Mouse (Mus musculus) lung, embryonic 14.5 days (tissue): Measurements from ENCODE around the gene Tfap2a. TPM values are rescaled to one million over a fixed set of nuclear protein-coding genes. Genes with fewer than 3 reads are reported as not detected.

Source experiments
- ATAC-seq: fragments of 200-750 bp; cut with Nextera tagmentation; 2 replicates; pipeline ENCODE4 v1.8.0; 2017; ENCODE audit warnings: mild to moderate bottlenecking, moderate TSS enrichment, moderate library complexity; ENCODE audit not compliant: insufficient read depth
- DNase-seq: peaks from one replicate; pipeline ENCODE4 v3.0.0-alpha.2; 2015
- H3K27ac ChIP-seq: fragments of 300-500 bp; sonication (generic); 2 replicates; pipeline ENCODE4 v1.5.1; 2014; ENCODE audit warnings: low read depth, mild to moderate bottlenecking, moderate library complexity
- H3K27me3 ChIP-seq: fragments of 300-500 bp; sonication (generic); 2 replicates; pipeline ENCODE4 v1.6.1; 2014; ENCODE audit warnings: low read length, control low read depth; ENCODE audit not compliant: insufficient read depth
- H3K36me3 ChIP-seq: fragments of 300-500 bp; sonication (generic); 2 replicates; pipeline ENCODE4 v1.6.1; 2014; ENCODE audit warnings: control low read depth; ENCODE audit not compliant: insufficient read depth
- H3K4me1 ChIP-seq: fragments of 300-500 bp; sonication (generic); 2 replicates; pipeline ENCODE4 v1.6.1; 2014; ENCODE audit warnings: antibody characterized with exemption, control low read depth; ENCODE audit not compliant: insufficient read depth
- H3K4me2 ChIP-seq: fragments of 300-500 bp; sonication (generic); 2 replicates; pipeline ENCODE4 v1.6.1; 2014; ENCODE audit warnings: mild to moderate bottlenecking
- H3K4me3 ChIP-seq: fragments of 300-500 bp; sonication (generic); 2 replicates; pipeline ENCODE4 v1.5.1; 2014; ENCODE audit warnings: low read depth, low read length
- H3K9ac ChIP-seq: fragments of 300-500 bp; sonication (generic); 2 replicates; pipeline ENCODE4 v1.6.1; 2014
- H3K9me3 ChIP-seq: fragments of 300-500 bp; sonication (generic); 2 replicates; pipeline ENCODE4 v1.6.1; 2016; ENCODE audit warnings: low read depth, low read length, control low read depth
- CTCF ChIP-seq: IDR thresholded peaks from 2 replicates; pipeline ENCODE4 v1.5.1; 2016; ENCODE audit warnings: antibody characterized with exemption, low read depth
- WGBS: fragments of 180-500 bp; shearing (Covaris S2); extraction: QIAGEN DNeasy Blood & Tissue Kit; methylation state at CpG from one replicate; pipeline ENCODE4 v1.1.7; 2014; 5-methylcytosine and 5-hydroxymethylcytosine counted together
- polyA plus RNA-seq: library from polyadenylated mRNA; unstranded; fragments of >200 nt; fragmentation: Nextera tagmentation; extraction: Ambion mirVana; gene quantifications from 2 replicates; pipeline ENCODE4 v1.2.1, GENCODE M21; 2014

Tfap2a gene
- polyA plus RNA-seq, 1 experiment from 2014 or later = 0.11 TPM

DNA sequence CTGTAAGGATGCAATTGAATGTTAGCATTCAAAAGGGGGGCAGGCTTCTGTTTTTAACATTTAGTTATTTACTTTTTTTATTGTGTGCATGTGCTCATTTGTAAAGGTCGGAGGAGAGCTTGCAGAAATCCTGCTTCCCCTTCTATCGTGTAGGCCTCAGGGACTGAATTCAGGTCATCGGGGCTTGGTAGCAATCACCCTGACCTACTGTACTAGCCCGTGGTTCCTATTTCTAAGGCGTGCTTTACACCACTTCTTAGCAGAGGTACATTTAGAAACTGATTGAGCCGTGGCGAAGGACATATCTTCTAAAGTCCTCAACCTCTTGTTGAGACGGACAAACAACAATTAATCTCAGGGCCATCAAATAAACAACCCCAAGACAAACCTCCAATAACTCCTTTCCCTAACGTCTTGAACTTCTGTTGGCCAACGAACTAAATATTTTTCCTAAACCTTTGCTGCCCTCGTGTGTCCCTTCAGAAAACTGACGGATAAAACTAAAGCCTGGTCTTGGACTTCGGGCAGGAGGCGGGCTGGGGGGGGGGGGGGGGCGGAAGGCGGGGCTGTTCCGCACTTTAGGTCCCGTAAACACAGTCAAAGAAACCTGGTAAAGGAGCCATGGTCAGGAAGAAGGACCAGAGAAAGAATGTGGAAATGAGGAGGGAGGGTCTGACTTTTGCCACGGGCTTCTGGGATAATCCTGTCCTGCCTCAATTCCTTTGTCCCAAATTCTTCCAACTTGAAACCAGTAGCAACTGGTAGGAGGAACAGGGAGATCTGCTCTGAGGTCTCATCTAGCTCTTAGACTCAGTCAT is 10.8 kb upstream of the Tfap2a start:
- Histone ChIP-seq H3K4me3 (no peak overlapping the region), H3K9ac (no peak overlapping the region), H3K27me3 (peaks cover 29% of the 10 kb centered on the region), H3K27ac (no peak overlapping the region), H3K9me3 (peaks cover 5% of the 10 kb centered on the region; the same call in 1 of the 2 replicates), H3K4me2 (peak overlapping the region; percentile 45), H3K36me3 (no peaks in the 10 kb centered on the region), H3K4me1 (no peaks in the 10 kb centered on the region)
- ATAC-seq (peak; percentile 49; the same call in 1 of the 2 replicates), DNase-seq (peak; percentile 84)
- WGBS = 11% methylated on average over 19 of the region's 19 CpGs
- TF ChIP-seq CTCF = peak; percentile 56

DNA sequence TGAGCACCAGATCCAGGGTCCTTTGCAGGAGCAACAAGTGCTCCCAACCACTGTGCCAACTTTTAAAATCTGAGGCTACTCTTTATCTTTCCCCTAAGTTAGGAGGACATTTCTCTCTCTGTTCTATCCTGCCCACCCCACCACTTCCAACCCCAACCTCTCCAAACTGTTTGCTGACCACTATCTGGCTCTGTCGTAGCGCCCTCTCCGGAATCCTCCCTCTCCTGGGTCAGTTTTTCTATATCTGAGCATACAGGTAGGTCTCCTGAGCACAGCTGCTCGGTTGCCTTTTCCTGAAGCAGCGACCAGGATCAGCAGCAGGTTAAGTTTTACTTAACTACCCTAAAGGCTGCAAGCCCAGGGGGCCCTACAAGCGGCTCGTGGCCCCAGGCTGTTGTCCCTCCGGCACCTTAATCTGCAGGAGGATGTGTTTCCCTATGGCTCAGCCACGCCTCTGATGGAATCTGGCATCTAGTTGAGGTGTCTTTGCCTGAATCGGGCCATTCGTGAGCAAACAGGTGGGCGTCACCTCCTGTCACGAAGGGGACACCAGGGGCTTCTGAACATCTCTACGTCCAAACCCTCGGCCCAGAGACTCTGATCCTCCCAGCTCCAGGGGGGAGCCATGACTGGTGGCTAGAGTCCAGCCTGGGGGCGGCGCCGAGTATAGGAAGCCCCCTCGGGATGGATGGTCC is 6.1 kb upstream of the Tfap2a start:
- H3K27me3 ChIP-seq = peaks cover 77% of the 10 kb centered on the region
- H3K9me3 ChIP-seq = peaks cover 5% of the 10 kb centered on the region; the same call in 1 of the 2 replicates
- WGBS = under 1% methylated on average over 19 of the region's 19 CpGs
- H3K27ac ChIP-seq = no peak overlapping the region
- no peaks in the 10 kb centered on the region for H3K4me1 ChIP-seq
- no peak overlapping the region for H3K9ac ChIP-seq
- ATAC-seq (no peak), DNase-seq (no peak)
- TF ChIP-seq CTCF = no peak
- H3K36me3 ChIP-seq = no peaks in the 10 kb centered on the region
- H3K4me2 ChIP-seq = peak overlapping the region; percentile 44
- H3K4me3 ChIP-seq = 0 out of 2 replicates have a peak overlapping the region, but pooled peaks have one; percentile 14

DNA sequence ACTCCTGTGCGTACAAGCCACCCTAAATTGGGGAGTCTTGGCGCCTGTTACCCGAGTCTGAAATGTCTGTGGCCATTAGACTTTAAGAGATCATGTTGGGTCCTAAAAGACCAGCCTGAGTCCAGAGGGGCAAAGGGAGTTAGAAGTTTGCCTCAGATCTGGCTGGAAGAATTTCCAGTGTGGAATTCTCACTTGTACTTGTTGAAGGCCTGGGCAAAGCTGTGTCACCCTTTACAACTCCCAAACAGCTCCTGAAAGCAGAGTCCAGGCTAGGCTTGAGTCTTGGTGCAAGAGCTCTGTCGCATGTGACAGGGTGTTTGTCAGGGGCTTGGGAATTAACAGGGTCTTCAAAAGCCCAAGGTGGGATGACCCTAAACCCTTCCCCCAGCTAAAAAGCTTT is 5.0 kb upstream of the Tfap2a start:
- no peak overlapping the region for H3K27ac ChIP-seq
- DNase-seq (no peak), ATAC-seq (no peak)

DNA sequence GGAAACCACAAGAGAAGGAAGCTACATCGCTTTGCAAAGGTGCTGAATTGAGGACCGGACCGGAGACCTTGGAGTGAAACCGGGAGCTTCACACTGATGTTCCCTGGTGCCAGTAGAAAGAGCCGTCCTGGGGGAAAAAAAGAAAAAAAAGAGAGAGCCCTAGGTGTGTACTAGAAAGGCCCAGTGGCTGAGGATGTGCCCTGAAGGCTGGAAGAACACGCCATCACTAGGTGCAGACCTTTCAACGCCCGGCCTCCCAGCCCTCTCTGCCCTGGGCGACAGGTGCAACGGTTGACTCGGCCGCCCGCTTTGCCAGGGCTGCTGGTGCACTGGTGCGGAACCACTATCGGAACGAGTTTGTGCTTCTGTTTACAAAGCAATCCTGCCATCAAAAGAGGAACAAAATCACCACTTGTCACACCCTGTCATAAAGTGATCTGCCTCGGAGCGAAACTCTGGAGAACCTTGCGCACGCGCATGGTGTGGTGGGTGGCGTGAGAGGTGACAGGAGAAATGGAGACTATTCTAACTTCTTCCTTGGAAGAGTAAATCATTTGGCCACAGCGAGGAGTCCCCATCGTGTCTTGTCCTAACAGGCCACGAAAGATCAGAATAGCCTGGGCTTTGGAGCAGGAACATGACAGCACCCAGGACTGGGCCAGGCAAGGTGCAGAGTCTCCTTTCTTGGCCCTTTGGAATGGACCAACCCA is 3.8 kb upstream of the Tfap2a start:
- H3K4me3 ChIP-seq = no peak overlapping the region
- 5% methylated on average over 25 of the region's 25 CpGs for WGBS
- DNase-seq = no peak
- no peak for TF ChIP-seq CTCF
- H3K27me3 ChIP-seq = peaks cover 96% of the 10 kb centered on the region
- H3K36me3 ChIP-seq = no peaks in the 10 kb centered on the region
- H3K27ac ChIP-seq = no peak overlapping the region
- H3K4me1 ChIP-seq = no peaks in the 10 kb centered on the region
- H3K4me2 ChIP-seq = no peak overlapping the region
- no peak overlapping the region for H3K9ac ChIP-seq
- ATAC-seq = no peak
- peaks cover 5% of the 10 kb centered on the region; the same call in 1 of the 2 replicates for H3K9me3 ChIP-seq

More for the DNA sequence above, 5.0 kb upstream of the Tfap2a start:
- Histone ChIP-seq H3K27me3 (peaks cover 87% of the 10 kb centered on the region), H3K4me3 (no peak overlapping the region), H3K9ac (no peak overlapping the region), H3K36me3 (no peaks in the 10 kb centered on the region), H3K4me1 (no peaks in the 10 kb centered on the region), H3K4me2 (no peak overlapping the region), H3K9me3 (peaks cover 5% of the 10 kb centered on the region; the same call in 1 of the 2 replicates)
- 10% methylated on average over 4 of the region's 4 CpGs for WGBS
- TF ChIP-seq CTCF = no peak

DNA sequence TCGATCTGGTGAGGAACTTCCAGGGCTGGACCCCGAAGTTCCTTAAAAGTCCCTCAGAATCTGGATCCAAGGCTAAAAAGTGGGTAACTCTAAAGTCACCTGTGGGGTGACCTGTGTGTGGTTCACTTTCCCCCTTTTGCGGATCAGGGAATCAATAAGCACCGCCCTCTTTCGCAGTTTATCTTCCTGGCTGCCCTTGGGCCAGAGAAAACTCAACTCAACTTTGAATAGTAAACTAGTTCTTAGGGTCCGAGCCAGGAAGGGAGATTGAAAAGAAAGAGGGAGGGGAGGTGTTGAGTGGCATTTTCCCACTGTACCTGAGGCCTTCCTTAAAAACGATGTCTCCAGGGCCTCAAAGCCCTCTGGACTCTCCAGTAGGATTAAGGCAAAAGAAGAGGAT is 3.3 kb upstream of the Tfap2a start:
- Histone ChIP-seq H3K27ac (no peak overlapping the region), H3K27me3 (peaks cover 100% of the 10 kb centered on the region), H3K36me3 (no peaks in the 10 kb centered on the region), H3K9ac (no peak overlapping the region), H3K4me3 (no peak overlapping the region), H3K4me1 (no peaks in the 10 kb centered on the region), H3K9me3 (peaks cover 5% of the 10 kb centered on the region; the same call in 1 of the 2 replicates), H3K4me2 (no peak overlapping the region)
- 2% methylated on average over 7 of the region's 7 CpGs for WGBS
- TF ChIP-seq CTCF = no peak
- DNase-seq = no peak
- no peak for ATAC-seq

DNA sequence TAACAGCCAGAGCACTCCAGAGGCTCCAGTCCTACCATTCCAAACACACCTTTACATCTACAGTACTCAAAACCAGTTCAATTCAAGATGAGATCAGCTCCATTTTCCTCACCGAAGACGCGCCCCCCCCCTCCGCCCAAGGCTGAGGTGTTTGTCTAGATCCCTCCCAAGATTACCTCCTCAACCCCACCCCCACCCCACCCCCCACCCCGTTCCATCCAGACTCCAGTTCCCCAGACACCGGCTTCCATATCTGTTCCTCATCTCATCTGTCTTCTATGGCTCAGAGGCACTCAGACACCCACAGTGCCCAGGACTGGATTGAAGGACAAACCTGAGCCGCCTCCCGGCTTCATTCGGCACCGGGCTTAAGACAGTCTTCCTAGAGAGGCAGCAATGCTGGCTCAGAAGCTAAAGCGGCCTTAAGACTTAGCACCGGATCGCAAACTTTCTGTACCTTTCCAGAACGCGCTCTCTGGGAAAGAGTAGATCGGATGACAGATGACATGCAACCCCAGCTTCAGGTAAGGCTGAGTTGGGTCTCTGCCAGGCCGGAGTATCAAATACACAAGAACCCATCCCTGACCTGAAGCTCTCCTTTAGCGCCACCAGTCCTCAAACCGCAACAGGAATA is 2.7 kb upstream of the Tfap2a start:
- peaks cover 100% of the 10 kb centered on the region for H3K27me3 ChIP-seq
- no peak for DNase-seq
- H3K4me1 ChIP-seq = no peaks in the 10 kb centered on the region
- TF ChIP-seq CTCF = no peak
- no peak overlapping the region for H3K9ac ChIP-seq
- no peak overlapping the region for H3K4me3 ChIP-seq
- H3K36me3 ChIP-seq = no peaks in the 10 kb centered on the region
- peaks cover 3% of the 10 kb centered on the region; the same call in 1 of the 2 replicates for H3K9me3 ChIP-seq
- under 1% methylated on average over 19 of the region's 19 CpGs for WGBS
- H3K4me2 ChIP-seq = no peak overlapping the region
- H3K27ac ChIP-seq = no peak overlapping the region
- ATAC-seq = no peak
